Mouse (Mus musculus) urinary bladder, postnatal 14 days (tissue): ENCODE measurements around the gene Msrb1.

ENCODE experiments used
- DNase-seq: peaks from one replicate; pipeline ENCODE4 v3.0.0; 2021; ENCODE audit warnings: low spot score

Msrb1 gene

DNA sequence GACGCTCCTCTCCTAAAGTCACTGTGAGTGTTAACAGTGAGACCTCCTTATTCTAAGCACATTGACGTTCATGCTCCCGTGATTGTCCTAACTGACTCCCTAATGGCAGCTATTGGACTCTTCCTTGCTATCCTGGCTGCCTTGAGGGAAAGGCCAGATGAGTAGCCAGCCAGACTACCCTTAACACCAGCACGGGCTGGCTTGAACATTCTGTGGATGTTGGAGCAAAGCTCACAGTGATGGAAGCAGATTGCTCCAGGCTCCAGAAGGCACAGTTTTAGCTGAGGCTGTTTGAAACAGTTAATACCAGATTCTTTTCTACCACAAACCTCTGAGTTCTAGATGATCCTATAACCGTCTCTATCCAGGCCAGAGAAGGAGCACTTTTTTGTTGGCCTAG, 7.5 kb downstream of the Msrb1 start:
- DNase-seq: no peak

DNA sequence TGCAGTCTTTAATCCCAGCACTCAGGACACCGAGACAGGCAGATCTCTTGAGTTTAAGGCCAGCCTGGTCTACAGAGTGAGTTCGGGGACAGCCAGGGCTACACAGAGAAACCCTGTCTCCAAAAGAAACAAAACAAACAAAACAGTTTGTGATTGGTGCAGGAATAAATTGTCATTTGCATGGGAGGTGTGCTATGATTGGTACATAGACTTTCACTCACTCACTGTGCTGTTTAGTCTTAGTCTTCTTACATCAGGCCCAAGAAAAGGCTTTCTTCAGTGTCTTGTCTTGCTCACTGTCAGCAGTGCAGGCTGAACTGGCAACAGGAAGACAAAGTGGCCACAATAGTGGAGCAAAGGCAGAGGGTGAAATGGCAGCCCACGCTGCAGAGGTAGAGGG, 7.9 kb downstream of the Msrb1 start:
- no peak for DNase-seq

DNA sequence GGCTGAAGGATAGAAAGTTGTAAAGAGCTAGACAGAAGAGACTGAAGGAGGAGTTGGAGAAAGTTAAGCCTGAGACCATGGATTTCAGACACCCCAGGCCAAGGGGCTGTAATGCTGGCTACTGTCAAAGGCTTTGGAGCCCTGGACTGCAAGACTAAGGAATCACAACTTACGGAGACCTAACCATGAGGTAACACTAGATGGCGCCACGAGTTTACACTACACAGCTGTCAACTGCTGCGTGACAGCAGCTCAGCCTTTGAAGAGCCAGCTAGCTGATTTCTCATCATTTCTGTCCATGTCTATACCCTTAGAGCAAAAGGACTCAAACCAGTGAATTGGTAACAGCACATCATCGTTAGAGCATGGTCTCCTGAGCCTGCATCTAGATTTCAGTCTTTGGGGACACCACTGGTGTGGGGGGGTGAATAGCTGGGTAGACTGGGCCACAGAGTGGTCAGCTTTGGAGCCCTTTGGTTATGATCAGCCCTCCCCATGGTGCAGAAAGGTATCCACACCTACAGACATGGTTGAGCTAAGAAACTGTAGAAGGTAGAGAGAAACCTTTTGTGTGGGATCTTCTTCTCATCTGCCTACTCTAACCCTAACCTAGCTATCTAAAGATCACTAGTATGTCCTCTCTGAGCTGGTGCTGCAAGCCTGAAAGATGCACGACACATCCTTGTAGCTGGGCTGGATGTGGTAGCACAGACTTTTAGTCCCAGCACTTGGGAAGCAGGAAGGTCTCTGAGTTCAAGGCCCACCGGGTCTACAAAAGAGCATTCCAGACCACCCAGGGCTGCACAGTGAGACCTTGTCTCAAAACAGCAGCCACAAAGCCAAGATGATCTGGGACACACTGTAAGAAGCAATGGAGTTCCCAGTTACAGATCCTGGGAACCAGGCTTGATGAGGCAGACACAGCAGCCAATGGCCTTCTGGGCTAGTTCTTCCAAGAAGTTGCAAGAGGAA, 9.4 kb downstream of the Msrb1 start:
- DNase-seq: peak; percentile 84

DNA sequence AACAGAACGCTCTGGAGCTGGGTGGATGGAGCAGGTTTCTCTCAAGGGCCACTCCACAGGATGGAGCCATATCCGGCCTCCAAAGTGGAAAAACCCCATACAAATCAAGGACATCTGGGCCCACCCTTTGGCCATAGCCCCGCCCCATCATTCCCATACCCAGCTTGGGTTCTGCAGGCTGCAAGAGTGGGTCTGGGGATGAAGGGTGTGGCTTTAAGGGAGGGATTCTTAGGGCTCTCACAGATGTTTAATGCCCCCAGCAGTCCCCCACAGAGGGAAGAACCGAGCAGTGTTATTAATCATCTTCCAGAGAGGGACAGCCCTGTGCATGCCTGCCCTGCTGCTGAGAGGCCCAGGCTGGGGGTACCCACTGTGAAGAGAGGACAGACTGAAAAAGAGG, 10.5 kb downstream of the Msrb1 start:
- no peak for DNase-seq

DNA sequence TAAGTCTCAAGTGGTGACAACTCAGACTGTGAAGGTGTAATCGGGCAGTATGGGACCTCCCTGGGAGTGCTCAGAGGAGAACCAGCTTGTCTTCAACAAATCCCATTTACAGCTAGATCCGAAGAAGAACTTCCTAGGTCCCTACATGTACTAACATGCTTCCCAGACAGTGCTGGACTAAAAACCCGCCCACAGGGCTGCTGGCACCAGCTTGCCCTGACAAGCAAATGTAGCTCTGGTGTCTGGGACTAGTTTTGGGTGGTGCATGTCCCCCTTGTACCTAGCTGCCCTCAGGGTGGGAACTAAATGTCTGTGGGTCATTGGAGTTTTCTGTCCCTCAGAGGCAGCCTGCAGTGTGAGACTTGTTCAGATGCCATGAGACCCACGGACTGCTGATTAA, 15.1 kb downstream of the Msrb1 start:
- DNase-seq: peak; percentile 38

DNA sequence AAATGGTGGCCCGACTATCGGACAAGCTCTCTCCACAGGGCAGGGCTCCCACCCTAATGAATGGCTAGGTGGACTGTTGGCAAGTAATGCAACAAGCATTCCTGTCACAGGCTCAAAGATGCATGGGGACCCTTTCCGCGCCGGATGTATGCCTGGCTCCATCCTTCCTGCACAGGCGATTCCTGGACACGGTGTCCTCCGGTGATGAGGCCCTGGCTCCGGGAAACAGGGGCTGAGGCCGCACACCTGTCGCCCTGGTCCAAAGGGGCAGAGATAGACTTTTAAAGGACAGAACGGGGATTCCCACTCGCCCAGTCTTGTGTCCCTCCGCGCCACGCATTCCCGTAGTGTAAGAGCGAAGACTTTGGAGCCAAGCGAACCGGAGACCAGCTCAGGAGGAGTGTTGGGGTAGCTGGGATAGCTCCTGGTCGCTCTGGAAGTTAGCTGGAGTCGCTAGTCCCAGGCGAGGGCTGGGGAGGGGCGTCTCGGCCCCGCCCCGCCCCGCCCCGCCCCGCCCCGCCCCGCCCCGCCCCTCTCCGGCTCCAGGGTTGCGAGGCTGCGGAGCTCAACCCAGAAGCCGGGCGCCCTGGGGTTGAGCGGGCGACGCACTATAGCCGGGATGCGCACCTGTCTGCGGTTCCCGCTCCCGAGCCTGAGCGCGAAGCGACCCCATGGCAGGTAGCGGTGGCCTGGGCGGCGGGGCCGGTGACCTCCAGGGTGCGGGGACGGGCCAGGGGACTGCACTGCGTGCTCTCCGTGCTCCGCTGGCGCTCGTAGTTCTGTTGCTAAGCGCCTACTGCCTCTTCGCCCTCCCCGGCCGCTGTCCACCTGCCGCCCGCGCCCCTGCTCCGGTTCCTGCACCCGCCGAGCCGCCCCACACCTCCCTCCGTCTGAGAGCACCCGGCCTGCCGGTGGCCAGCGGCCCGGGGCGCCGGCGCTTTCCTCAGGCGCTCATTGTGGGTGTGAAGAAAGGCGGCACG, 16.3 kb downstream of the Msrb1 start, which contains the start of gene Hs3st6:
Gene Hs3st6 (plus strand): TSS at position 574 of the 980 bp plus-strand sequence.
- DNase-seq: no peak

DNA sequence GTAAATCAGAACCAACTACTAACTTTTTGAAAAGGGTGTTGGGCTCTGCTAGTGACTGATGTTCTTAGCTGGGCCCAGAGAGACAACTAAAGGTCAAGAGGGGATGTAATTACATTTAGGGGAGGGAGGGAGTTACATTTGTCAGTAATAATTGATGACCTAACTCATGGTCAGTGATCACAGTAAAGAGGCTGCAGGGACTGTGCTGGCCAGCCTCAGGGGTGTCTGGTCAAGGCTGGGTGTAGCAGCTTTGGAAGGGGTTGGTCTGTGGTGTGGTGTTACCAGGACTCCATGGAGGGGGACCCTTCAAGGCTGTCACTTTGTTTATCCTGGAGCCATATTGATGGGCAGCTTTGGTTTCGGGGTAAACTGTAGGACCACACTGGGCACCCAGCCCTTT, 21.0 kb downstream of the Msrb1 start:
- DNase-seq: no peak

DNA sequence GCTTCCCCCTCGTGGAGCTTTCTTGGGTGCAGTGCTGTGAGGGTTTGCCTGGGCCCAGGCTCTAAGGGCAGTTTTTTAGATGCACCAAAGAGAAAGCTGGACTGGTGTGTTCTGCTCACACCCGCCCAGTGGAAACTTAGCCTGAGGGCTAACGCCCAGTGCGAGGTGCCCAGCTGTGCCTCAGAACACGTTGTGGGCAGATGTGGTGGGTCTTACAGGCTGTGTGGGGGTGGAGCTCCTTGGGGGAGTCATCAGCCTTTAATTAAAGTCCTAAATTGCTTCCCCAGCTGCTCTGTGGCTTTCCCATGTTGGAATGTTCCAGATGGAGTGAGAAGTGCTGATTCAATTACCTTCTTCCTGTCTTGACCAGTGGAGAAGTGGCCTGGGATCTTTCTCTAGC, 24.7 kb downstream of the Msrb1 start:
- no peak for DNase-seq

DNA sequence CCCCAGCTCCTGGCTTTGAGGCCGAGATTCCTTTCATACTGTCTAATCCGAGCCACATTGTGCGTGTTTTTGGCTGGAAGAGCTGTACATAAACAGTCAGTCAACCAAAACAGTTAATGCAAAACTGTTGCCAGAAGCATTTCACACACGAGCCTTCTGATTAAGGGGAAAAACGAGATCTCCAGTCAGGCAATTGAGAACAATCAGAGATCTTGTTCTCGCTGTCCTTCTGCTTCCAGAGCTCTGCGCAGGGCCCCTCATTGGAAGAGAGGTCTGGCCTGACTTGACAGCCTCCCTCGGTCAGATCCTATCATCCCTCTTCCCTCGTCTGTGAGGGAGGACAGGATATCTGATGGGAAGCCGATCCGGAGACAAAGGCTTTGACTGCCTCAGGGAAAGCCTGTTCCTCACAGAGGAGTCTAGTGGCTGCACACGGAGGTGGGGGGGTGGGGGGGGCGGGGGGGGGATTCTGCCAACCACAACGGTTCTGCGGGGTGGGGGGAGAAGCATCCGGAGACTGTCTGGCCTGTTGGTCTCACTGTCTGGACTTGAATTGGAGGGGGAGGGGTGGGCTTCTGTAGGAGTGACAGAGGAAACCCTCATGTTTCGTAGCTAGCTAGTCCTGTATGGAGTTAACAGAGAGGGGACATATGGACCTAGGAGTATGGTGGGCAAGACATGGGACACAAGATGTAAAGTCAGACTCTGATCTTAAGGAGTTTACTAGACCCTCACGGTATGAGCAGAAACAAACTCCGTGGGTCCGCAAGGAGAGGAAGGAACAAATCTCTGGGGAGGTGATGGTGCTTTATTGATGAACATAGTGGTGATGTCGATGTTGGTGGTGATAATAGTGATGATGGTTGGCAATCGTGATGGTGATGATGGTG, 28.8 kb downstream of the Msrb1 start:
- DNase-seq: no peak

DNA sequence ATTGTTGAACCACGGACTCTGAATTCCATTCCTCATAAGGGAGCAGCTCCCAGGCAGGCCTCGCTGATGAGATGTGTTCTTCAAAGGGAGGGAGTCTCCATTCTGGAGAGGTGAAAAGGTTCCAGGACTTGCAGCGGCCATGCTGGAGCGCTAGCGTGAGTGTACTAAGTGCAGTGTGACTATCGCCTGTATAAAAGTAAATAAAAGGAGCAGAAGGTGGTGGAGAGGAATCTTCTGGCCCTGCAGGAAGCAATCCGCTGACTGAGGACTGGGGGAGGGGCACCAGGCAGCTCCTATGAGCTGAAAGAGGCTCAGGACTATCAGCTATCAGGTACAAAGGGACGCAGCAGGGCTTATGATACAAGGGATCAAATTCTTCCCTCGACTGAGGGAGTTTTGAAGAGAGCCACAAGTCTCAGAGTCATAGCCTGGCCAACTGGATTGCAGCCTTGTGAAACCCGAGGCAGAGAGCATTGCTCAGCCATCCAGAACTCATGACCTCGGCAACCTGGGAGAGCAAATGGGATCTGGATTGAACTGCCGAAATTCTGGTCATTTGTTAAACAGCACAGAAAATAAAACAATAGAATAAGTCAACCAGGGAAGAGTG, 29.9 kb downstream of the Msrb1 start:
- no peak for DNase-seq

DNA sequence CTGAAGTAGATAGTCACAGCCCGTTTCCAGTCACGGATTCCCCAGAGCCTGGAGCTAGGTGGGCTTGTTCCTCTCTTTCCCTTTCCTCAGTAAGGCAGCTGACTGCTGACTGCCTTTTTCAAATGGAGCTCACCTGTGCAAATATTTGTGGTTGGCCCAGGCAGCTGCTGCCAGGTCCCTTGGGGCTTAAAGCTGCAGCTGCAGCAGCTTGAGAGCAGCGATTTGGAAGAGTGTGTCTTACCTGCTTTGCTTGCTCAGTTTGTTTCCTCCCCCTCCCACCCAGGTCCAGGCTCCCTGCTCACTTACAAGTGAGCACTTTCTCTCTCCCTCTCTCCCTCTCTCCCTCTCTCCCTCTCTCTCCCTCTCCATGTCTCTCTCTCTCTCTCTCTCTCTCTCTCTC, 32.7 kb downstream of the Msrb1 start:
- DNase-seq: no peak

DNA sequence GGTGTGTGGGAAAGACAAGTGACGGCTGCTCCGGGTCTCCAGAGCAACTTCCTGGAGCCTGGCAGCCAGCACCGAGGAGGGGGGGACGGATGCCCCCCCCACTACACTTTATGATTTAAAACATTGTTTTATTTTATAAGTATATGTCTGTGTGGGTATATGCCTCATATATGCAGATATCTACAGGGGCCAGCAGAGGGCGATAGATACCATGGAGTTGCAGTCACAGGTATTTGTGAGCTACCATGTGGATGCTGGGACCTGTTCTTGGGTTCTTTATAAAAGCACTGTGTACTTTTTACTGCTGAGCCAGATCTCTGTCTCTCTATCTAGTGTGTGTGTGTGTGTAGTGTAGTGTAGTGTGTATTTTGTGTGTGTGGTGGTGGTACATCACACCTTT, 36.8 kb downstream of the Msrb1 start:
- DNase-seq: no peak

DNA sequence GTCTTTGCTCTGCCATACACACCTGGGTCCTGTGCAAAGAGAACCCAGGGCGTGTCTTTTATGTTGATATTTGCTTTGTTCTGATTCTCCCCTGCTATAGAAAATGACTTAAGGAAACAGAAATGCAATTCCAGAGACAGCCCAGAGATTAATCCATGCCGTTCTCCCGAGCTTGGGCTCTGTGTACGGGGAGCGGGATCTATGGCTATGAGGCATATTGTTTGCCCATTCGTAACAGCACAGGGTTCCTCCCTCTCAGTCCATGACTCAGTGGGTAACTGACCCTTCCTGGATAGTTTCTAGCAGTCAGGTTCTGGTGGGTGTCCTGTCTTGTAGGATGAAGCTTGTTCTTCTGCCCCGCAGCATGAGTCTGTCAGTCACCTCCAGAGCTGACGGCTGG, 38.7 kb downstream of the Msrb1 start:
- DNase-seq: no peak

DNA sequence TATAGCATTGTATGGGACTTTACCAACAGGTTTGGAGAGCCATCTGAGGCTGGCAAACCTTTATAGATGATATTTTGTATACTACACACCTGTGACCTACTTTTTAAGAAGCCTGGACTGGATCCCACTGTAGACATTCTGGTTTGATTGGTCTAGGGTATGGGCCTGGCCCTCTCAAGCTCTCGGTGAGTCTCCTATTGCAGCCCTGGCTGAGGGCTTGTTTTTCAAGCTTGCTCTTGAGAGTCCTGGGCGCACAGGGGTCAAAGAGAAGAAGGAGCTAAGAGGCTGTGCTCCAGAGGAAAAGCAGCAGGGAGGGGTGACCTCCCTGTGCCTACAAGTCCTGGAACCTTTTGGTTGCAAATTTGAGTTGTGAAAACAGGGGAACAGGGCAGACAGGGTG, 40.6 kb downstream of the Msrb1 start:
- peak; percentile 13 for DNase-seq

DNA sequence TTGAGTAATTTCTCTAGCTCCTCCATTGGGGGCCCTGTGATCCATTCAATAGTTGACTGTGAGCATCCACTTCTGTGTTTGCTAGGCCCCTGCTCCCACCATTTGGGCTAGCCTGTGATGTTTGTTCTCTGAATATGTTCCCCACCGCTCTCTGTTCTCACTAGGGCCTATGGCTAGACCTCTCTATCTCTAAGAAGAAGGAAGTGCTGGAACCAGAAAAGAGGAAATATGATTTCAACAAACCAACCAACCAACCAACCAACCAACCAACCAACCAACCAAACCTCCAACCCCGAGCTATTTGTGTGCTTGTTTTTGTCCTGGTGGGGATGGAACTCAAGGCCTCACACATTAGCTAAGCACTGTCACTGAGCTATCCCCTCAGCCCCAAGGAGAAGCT, 44.4 kb downstream of the Msrb1 start:
- DNase-seq: no peak

DNA sequence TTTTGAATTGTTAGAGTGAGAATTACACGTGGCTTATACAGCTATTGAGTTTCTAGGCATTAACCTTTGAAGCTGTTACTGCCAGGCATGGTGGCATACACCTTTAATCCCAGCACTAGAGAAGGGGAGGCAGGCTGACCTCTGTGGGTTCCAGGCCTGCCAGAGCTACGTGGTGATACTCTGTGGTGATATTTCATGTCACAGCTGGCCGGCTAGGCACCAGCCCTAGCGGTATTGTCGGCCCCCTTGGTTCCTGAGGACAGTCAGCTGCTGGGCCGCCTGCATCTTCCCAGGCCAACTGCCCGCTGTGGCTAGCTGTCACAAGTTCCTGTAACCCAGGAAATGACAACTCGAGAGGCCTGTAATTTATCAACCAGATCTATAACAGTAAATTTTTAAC, 55.7 kb downstream of the Msrb1 start:
- DNase-seq: no peak
